Mouse (Mus musculus): ENCODE results near the gene Cbln3. TPM values are rescaled to one million over a fixed set of nuclear protein-coding genes. Genes with fewer than 3 reads are reported as not detected.

Gene Cbln3
- polyA plus RNA-seq, 1 experiment from 2014 or later = 0.20 TPM

DNA sequence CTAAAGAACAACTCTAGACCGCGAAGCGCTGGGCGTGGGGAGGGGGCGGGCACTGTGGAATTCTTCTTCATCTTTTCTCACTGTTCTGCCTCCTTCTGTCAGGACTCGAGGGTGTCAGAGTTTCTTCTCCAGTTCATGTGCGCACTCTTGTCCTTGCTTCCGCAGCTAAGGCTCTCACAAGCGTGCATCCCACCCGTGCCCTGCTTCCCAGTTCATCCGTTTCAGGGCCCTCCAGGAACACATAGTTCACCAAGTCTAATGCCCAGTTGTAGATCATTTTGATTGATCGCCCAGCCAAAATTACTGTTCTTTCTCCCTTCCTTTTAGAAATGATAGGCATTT is 16.2 kb upstream of the Cbln3 start:
- Histone ChIP-seq H3K9ac (replicated peaks; ENCODE audit: low read length) (peak overlapping the region; percentile 86), H3K4me3 (replicated peaks; ENCODE audit: low read depth, low read length) (peak overlapping the region; percentile 55), H3K27me3 (ENCODE audit: control insufficient read depth, insufficient read depth, low read length) (no peaks in the 10 kb centered on the region), H3K9me3 (ENCODE audit: control insufficient read depth, low read length) (no peaks in the 10 kb centered on the region), H3K4me1 (ENCODE audit: control insufficient read depth, insufficient read depth, low read length) (peaks cover 14% of the 10 kb centered on the region), H3K27ac (replicated peaks; ENCODE audit: low read depth, low read length) (peak overlapping the region; percentile 80), H3K36me3 (ENCODE audit: control insufficient read depth, insufficient read depth, low read length) (peaks cover 30% of the 10 kb centered on the region), H3K4me2 (ENCODE audit: low read length) (peak overlapping the region; percentile 59)
- no peak for DNase-seq
- WGBS = 7% methylated on average over 12 of the region's 12 CpGs
- ATAC-seq (ENCODE audit: low FRiP score, low TSS enrichment) = peak; percentile 40; the same call in 1 of the 2 replicates

DNA sequence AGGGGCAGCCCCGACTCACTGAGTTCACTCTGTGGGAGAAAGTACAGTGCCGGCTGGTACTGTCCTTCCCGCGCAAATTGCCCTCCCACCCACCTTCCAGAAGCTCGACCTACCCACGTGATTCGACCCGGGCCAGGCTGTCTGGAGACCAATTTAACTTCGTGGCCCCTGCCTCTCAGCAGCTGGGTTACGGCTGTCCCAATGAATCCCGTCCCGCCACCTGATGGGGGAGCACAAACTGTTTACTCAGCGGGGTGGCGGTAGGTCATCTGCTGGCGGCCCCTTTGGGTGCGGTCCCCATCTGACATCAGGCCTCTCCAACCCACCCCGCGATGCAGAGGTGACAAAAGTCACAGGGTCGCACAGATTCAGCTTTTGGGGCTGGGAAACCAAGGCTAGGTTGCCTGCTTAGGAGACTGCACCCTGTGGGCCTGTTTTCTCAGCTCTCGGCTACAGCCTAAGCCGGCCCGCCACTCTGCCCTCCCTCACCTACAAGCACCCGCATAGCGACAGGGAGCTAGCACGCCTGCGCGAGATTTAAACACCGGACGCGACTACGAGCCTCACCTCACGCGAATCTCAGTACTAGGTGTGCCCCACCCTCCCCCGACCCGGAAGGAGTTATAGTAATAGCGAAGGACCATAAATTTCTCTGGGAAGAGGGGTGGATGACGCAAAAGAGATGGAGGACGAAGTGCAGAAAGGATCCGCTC is 15.7 kb upstream of the Cbln3 start, which contains the start of gene Sdr39u1:
Gene Sdr39u1, minus strand, starts transcription at position 593 of the 713 bp plus-strand sequence.
- 2% methylated on average over 39 of the region's 39 CpGs for WGBS

DNA sequence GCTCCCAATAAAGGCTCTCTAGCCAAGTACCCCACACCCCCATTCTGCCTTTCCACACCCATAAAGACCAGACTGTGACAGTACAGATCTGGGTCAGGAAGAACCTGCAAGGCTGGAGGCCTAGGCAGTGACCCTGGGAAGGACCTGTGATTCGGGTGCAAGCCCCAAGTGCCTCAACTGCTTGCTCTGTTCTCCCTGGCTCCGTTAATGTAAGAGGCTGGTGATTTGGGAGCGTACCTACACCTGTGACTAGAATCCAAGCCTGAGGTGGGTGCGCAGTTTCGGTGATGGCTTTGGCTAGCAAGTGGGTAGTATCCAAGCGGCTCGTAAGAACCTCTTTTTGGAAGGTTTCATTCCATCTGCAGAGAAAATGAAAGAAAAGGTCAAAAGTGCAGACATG is 14.8 kb upstream of the Cbln3 start:
- H3K4me2 ChIP-seq (ENCODE audit: low read length) = peak overlapping the region; percentile 59
- H3K27ac ChIP-seq (replicated peaks; ENCODE audit: low read depth, low read length) = no peak overlapping the region
- ATAC-seq (ENCODE audit: low FRiP score, low TSS enrichment) (no peak), DNase-seq (no peak)
- peaks cover 14% of the 10 kb centered on the region for H3K4me1 ChIP-seq (ENCODE audit: control insufficient read depth, insufficient read depth, low read length)
- peak overlapping the region; percentile 55 for H3K4me3 ChIP-seq (replicated peaks; ENCODE audit: low read depth, low read length)
- H3K27me3 ChIP-seq (ENCODE audit: control insufficient read depth, insufficient read depth, low read length) = no peaks in the 10 kb centered on the region
- 87% methylated on average over 7 of the region's 7 CpGs for WGBS
- no peaks in the 10 kb centered on the region for H3K9me3 ChIP-seq (ENCODE audit: control insufficient read depth, low read length)
- H3K36me3 ChIP-seq (ENCODE audit: control insufficient read depth, insufficient read depth, low read length) = peaks cover 44% of the 10 kb centered on the region
- peak overlapping the region; percentile 86; the same call in 1 of the 2 replicates for H3K9ac ChIP-seq (replicated peaks; ENCODE audit: low read length)

More for the DNA sequence above, 15.7 kb upstream of the Cbln3 start, which contains the start of gene Sdr39u1:
- Histone ChIP-seq H3K4me1 (ENCODE audit: control insufficient read depth, insufficient read depth, low read length) (peaks cover 14% of the 10 kb centered on the region), H3K9me3 (ENCODE audit: control insufficient read depth, low read length) (no peaks in the 10 kb centered on the region), H3K27me3 (ENCODE audit: control insufficient read depth, insufficient read depth, low read length) (no peaks in the 10 kb centered on the region), H3K4me2 (ENCODE audit: low read length) (peak within 1 kb of the TSS; percentile 59), H3K9ac (replicated peaks; ENCODE audit: low read length) (peak within 1 kb of the TSS; percentile 86), H3K4me3 (replicated peaks; ENCODE audit: low read depth, low read length) (peak within 1 kb of the TSS; percentile 55), H3K36me3 (ENCODE audit: control insufficient read depth, insufficient read depth, low read length) (peaks cover 35% of the 10 kb centered on the region), H3K27ac (replicated peaks; ENCODE audit: low read depth, low read length) (peak within 1 kb of the TSS; percentile 80)
- DNase-seq = peak; percentile 96
- ATAC-seq (ENCODE audit: low FRiP score, low TSS enrichment) = peak; percentile 94

DNA sequence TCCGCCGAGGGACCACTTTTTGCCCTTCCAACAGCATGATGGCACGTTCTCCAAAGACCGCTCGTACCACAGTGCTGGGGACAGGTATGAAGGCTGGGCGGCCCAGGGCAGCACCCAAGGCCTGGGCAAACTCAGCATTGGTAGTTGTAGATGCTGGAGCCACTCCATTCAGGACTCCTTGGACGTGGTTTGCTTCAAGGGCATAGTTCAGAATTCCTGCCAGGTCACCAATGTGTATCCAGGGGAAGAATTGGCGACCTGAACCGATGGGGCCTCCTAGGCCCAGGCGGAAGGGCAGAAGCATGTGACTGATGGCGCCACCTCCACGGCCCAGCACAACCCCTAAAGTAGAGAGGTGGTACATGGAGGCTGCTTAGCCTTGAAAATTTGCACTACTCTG is 13.5 kb upstream of the Cbln3 start:
- no peak overlapping the region for H3K9ac ChIP-seq (replicated peaks; ENCODE audit: low read length)
- no peaks in the 10 kb centered on the region for H3K27me3 ChIP-seq (ENCODE audit: control insufficient read depth, insufficient read depth, low read length)
- no peak overlapping the region for H3K4me2 ChIP-seq (ENCODE audit: low read length)
- H3K9me3 ChIP-seq (ENCODE audit: control insufficient read depth, low read length) = no peaks in the 10 kb centered on the region
- no peak overlapping the region for H3K27ac ChIP-seq (replicated peaks; ENCODE audit: low read depth, low read length)
- H3K4me1 ChIP-seq (ENCODE audit: control insufficient read depth, insufficient read depth, low read length) = peaks cover 14% of the 10 kb centered on the region
- ATAC-seq (ENCODE audit: low FRiP score, low TSS enrichment) (no peak), DNase-seq (no peak)
- H3K4me3 ChIP-seq (replicated peaks; ENCODE audit: low read depth, low read length) = no peak overlapping the region
- WGBS = 94% methylated on average over 12 of the region's 12 CpGs
- peaks cover 52% of the 10 kb centered on the region for H3K36me3 ChIP-seq (ENCODE audit: control insufficient read depth, insufficient read depth, low read length)

DNA sequence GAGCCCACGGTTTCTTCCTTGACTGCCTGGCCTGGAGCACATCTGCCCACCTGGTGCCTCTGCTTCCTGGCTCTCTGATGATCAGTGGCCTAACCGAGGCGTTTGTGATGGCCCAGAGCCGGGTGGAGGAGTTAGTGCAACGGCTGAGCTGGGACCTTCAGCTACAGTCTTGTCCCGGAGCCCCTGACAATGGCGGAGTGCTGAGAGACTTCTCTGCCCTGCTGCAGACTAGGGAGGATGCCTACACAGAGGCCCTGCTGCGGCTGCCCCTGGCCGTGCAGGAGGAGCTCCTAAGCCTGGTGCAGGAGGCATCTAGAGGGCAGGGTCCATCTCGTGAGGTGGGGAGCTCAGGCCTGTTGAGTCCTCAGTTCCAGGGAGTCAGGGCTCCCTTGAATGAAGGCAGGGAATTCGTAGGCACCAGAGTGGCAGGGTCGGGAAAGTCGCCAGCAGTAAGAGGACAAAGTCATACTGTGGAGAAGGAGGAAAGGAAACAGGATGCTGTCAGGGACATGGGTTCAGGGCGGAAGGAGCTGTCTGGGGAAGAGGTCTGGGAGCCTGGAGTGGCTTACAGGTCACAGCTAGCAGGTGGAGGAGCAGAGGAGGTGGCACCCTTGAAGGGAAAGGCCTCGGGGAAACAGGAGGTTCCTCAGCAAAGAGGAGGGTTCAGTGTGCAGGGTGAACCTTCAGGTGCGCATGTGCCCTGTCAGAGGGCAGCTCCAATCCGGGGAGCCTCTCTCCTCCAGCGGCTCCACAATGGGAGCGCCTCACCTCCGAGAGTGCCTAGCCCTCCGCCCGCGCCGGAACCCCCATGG is 2.6 kb upstream of the Cbln3 start:
- H3K9ac ChIP-seq (replicated peaks; ENCODE audit: low read length) = no peak overlapping the region

DNA sequence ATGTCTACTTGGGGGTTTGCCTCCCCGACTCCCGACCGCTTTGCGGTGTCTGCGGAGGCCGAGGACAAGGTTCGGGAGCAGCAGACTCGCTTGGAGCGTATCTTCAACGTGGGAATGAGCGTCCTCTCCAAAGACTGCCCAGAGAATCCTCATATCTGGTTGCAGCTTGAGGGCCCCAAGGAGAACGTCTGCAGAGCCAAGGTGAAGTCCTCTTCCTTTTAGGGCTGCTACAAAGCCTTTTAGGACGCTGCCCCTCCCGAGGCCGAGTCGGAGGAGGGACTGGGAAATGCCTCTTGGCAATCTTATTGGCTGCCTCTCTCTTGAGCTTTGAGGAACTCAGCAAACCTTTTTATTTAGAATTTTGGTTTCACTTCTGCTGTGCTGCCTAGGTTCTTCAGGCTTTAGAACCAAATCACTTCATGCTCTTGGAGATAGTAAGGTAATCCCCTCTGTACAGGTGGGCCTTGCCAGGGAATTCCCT is 1.6 kb upstream of the Cbln3 start:
- 13% methylated on average over 16 of the region's 16 CpGs for WGBS
- Histone ChIP-seq H3K36me3 (ENCODE audit: control insufficient read depth, insufficient read depth, low read length) (peaks cover 39% of the 10 kb centered on the region), H3K27me3 (ENCODE audit: control insufficient read depth, insufficient read depth, low read length) (no peaks in the 10 kb centered on the region), H3K9me3 (ENCODE audit: control insufficient read depth, low read length) (no peaks in the 10 kb centered on the region), H3K9ac (replicated peaks; ENCODE audit: low read length) (peak overlapping the region; percentile 75; the same call in 1 of the 2 replicates), H3K4me1 (ENCODE audit: control insufficient read depth, insufficient read depth, low read length) (peaks cover 12% of the 10 kb centered on the region), H3K27ac (replicated peaks; ENCODE audit: low read depth, low read length) (no peak overlapping the region), H3K4me3 (replicated peaks; ENCODE audit: low read depth, low read length) (peak overlapping the region; percentile 85), H3K4me2 (ENCODE audit: low read length) (peak overlapping the region; percentile 80)
- ATAC-seq (ENCODE audit: low FRiP score, low TSS enrichment) (no peak), DNase-seq (no peak)

More for the DNA sequence above, 2.6 kb upstream of the Cbln3 start:
- DNase-seq (no peak), ATAC-seq (ENCODE audit: low FRiP score, low TSS enrichment) (no peak)
- WGBS = 85% methylated on average over 24 of the region's 24 CpGs
- H3K27ac ChIP-seq (replicated peaks; ENCODE audit: low read depth, low read length) = no peak overlapping the region
- H3K4me2 ChIP-seq (ENCODE audit: low read length) = no peak overlapping the region
- no peaks in the 10 kb centered on the region for H3K9me3 ChIP-seq (ENCODE audit: control insufficient read depth, low read length)
- H3K4me3 ChIP-seq (replicated peaks; ENCODE audit: low read depth, low read length) = no peak overlapping the region
- peaks cover 45% of the 10 kb centered on the region for H3K36me3 ChIP-seq (ENCODE audit: control insufficient read depth, insufficient read depth, low read length)
- H3K27me3 ChIP-seq (ENCODE audit: control insufficient read depth, insufficient read depth, low read length) = no peaks in the 10 kb centered on the region
- peaks cover 12% of the 10 kb centered on the region for H3K4me1 ChIP-seq (ENCODE audit: control insufficient read depth, insufficient read depth, low read length)

DNA sequence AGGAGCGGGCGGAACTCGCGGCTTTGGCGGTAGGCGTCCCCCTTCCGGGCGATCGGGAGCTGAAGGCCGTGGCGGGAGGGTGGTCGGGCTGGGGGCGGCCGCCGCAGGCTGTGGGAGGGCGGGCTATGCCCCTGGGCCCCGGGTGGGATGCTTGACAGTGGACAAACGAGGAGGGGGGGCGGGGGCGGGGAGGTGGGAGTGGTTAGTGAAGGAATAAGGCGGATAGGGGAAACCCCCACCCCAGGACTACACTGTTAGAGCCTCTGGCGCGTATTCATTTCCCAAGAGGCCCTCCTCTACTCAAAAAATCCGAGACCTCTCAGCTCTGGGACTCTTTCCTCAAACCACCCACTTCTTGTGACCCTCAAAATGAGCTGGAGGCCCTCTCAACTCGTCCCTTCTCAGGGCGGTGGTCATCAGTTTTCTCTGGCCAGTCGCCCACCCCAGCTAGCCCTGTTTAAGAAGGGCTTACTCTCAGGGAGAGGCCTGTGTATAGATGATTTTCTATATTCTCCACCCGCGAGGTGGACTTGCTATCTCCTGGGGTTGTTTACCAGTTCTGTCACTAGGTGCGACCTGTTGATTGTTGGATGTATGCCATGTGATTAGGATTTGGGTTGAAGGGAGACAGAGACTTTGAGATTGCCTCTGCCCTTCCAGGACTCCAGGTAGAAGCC is 1.1 kb upstream of the Cbln3 start:
- H3K9me3 ChIP-seq (ENCODE audit: control insufficient read depth, low read length) = no peaks in the 10 kb centered on the region
- peak overlapping the region; percentile 85 for H3K4me3 ChIP-seq (replicated peaks; ENCODE audit: low read depth, low read length)
- H3K36me3 ChIP-seq (ENCODE audit: control insufficient read depth, insufficient read depth, low read length) = peaks cover 34% of the 10 kb centered on the region
- peak; percentile 45 for DNase-seq
- peak overlapping the region; percentile 71 for H3K27ac ChIP-seq (replicated peaks; ENCODE audit: low read depth, low read length)
- peak overlapping the region; percentile 80 for H3K4me2 ChIP-seq (ENCODE audit: low read length)
- no peaks in the 10 kb centered on the region for H3K27me3 ChIP-seq (ENCODE audit: control insufficient read depth, insufficient read depth, low read length)
- H3K4me1 ChIP-seq (ENCODE audit: control insufficient read depth, insufficient read depth, low read length) = peaks cover 12% of the 10 kb centered on the region
- peak; percentile 16 for ATAC-seq (ENCODE audit: low FRiP score, low TSS enrichment)
- peak overlapping the region; percentile 75 for H3K9ac ChIP-seq (replicated peaks; ENCODE audit: low read length)
- under 1% methylated on average over 26 of the region's 30 CpGs for WGBS

DNA sequence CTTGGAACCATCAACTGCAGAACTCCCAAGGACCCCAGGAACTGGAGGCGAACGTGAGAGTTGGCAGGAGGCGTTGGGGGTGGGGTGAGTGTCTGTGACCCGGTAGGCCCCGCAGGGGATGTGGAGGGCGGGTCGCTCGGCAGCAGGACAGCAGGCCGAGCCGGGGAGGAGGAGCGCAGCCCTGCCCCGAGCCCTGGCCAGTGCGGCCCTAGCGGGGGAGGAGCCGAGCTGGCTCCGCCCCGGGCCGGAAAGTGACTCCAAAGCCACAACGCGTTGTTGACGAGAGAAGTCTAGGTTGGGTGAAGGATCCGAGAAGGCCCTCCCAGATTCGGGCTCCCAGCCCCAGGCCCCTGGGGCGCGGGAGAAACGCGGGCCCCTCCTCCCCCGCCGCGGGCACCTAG is 521 bp upstream of the Cbln3 start, which contains the start of gene Khnyn:
Gene Khnyn, plus strand, starts transcription at position 235 of the 401 bp plus-strand sequence.
- Histone ChIP-seq H3K27me3 (ENCODE audit: control insufficient read depth, insufficient read depth, low read length) (no peaks in the 10 kb centered on the region), H3K9me3 (ENCODE audit: control insufficient read depth, low read length) (no peaks in the 10 kb centered on the region), H3K27ac (replicated peaks; ENCODE audit: low read depth, low read length) (peak within 1 kb of the TSS; percentile 71), H3K9ac (replicated peaks; ENCODE audit: low read length) (peak within 1 kb of the TSS; percentile 75), H3K4me2 (ENCODE audit: low read length) (peak within 1 kb of the TSS; percentile 80), H3K4me1 (ENCODE audit: control insufficient read depth, insufficient read depth, low read length) (peaks cover 12% of the 10 kb centered on the region), H3K4me3 (replicated peaks; ENCODE audit: low read depth, low read length) (peak within 1 kb of the TSS; percentile 85), H3K36me3 (ENCODE audit: control insufficient read depth, insufficient read depth, low read length) (peaks cover 31% of the 10 kb centered on the region)
- WGBS = 0% methylated on average over 25 of the region's 30 CpGs
- DNase-seq (peak; percentile 86), ATAC-seq (ENCODE audit: low FRiP score, low TSS enrichment) (peak; percentile 90)

Data from midbrain, embryonic 14.5 days (tissue).